ENCODE assay signal across 8 mouse cellular contexts in the genomic region with DNA sequence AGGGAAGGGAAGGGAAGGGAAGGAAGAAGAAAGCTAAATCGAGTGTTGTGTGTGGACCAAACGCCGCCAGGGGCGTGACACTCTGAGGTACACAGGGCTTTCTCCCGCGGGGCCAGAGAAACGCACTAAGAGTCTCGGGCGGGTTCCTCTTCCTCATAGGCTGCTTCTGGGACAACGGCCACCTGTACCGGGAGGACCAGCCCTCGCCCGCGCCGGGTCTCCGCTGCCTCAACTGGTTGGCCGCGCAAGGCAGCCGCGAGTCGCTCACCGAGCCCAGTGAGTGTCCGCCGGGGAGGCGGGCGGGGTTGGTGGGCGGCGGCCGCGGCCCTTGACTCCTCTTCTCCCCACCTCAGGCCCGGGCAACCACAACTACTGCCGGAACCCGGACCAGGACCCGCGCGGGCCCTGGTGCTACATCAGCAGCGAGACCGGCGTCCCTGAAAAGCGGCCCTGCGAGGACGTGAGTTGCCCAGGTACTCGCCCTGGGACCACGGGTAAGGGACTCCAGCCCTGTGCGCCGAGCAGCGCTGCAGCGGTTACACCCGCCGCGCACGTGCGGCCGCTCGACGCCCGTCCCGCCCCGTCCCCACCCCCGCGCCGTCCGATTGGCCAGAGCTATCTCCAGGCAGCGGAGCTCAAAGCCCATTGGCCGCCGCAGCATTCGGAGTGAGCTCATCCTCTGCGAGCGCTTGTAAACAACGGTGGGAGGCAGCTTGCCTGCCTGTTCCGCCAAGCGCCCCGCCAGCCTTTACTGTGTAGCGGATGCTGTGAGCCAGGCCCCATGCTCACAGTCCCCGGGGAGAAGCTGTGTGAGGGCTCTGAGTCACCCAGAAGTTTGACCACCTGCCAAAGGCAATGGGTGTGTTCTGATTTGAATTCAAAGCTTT. TPM values are rescaled to one million over a fixed set of nuclear protein-coding genes. Genes with fewer than 3 reads are reported as not detected.
A peak's percentile ranks its signal among the peaks of the same experiment; 100 is the strongest.
DNase-seq lines count a peak whose midpoint lies in the region; ATAC-seq lines count a peak whose summit lies in the region.

No protein-coding gene starts in this region.

- WGBS in intestine, embryonic 15.5 days = under 1% methylated on average over 72 of the region's 75 CpGs

- H3K27me3 ChIP-seq in intestine, embryonic 15.5 days (replicated peaks) = no peaks in the 10 kb centered on the region

- peaks cover 21% of the 10 kb centered on the region for H3K4me1 ChIP-seq in intestine, embryonic 15.5 days (replicated peaks)

- no peaks in the 10 kb centered on the region for H3K36me3 ChIP-seq in intestine, embryonic 15.5 days

- peak; percentile 97 for ATAC-seq in intestine, embryonic 15.5 days
- peak; percentile 86 for ATAC-seq in megakaryocyte-erythroid progenitor cell, adult 5-6 weeks (replicated peaks; ENCODE audit: low FRiP score, low TSS enrichment, poor library complexity, severe bottlenecking)

- H3K4me2 ChIP-seq in intestine, embryonic 15.5 days (replicated peaks) = peak overlapping the region; percentile 99

- peak overlapping the region; percentile 63 for H3K27ac ChIP-seq in intestine, embryonic 15.5 days

- peak overlapping the region; percentile 45 for H3K9ac ChIP-seq in intestine, embryonic 15.5 days

- intact Hi-C loops in left cerebral cortex, postnatal 14 days (cut with DNase I) = no loop called here

- H3K4me3 ChIP-seq in intestine, embryonic 15.5 days (replicated peaks) = peak overlapping the region; percentile 49

- H3K9me3 ChIP-seq in intestine, embryonic 15.5 days = no peaks in the 10 kb centered on the region

- peak; percentile 83 to 86 for DNase-seq in adrenal gland, adult 18-20 months (ENCODE audit: low spot score in 2 of 2)
- peak; percentile 96 for DNase-seq in embryo, embryonic 11 days
- DNase-seq in gastrocnemius, postnatal 25 days = peak; percentile 96
- peak; percentile 94 to 97 for DNase-seq in left cerebral cortex, postnatal 14 days (ENCODE audit: low spot score in 2 of 2)
- peak; percentile 93 for DNase-seq in right cerebral cortex, postnatal 25 days
- peak; percentile 86 to 94 for DNase-seq in urinary bladder, postnatal 36 days (ENCODE audit: low spot score in 2 of 2)

RNA-seq across cellular contexts. Expression of a gene that starts 1.8 kb away (rescaled TPM):
- 10 to 100 TPM in 1 of 2 experiments, 1 to 10 TPM in 1; 9.1 to 12.0 TPM for total RNA-seq in adrenal gland, adult 18-20 months (2021)
- 10 to 100 TPM; 15.3 to 17.7 TPM for total RNA-seq in gastrocnemius, postnatal 25 days (2021)
- polyA plus RNA-seq in intestine, embryonic 15.5 days (2015; fragmentation: Nextera tagmentation; extraction: Ambion mirVana) = 8.5 and 8.7 TPM in 2 replicates
- total RNA-seq in left cerebral cortex, postnatal 14 days (2021) = 10 to 100 TPM; 25.7 to 26.5 TPM
- 8.3 and 20.5 TPM in 2 replicates for total RNA-seq in megakaryocyte-erythroid progenitor cell, adult 5-6 weeks (2014; fragmentation: Nextera tagmentation)
- 17.5 and 28.1 TPM in 2 replicates for total RNA-seq in megakaryocyte-erythroid progenitor cell, adult 5-6 weeks (2017)

RNA-seq across cellular contexts. Expression of a gene that starts 43.3 kb away (rescaled TPM):
- 10 to 100 TPM; 16.1 to 24.6 TPM for total RNA-seq in adrenal gland, adult 18-20 months (2021)
- total RNA-seq in gastrocnemius, postnatal 25 days (2021) = 1 to 10 TPM; 9.2 to 9.6 TPM
- polyA plus RNA-seq in intestine, embryonic 15.5 days (2015; fragmentation: Nextera tagmentation; extraction: Ambion mirVana) = 34.2 and 36.1 TPM in 2 replicates
- 10 to 100 TPM; 39.6 to 43.0 TPM for total RNA-seq in left cerebral cortex, postnatal 14 days (2021)
- 89.5 and 92.4 TPM in 2 replicates for total RNA-seq in megakaryocyte-erythroid progenitor cell, adult 5-6 weeks (2014; fragmentation: Nextera tagmentation)
- 64.2 and 78.3 TPM in 2 replicates for total RNA-seq in megakaryocyte-erythroid progenitor cell, adult 5-6 weeks (2017)

Comparison
In these comparisons a context has a peak if more than half of its experiments do, and no peak if none do; other contexts are left out.
1. Peak in every context shown above with its lines: DNase-seq, ATAC-seq, H3K4me3 ChIP-seq and H3K27ac ChIP-seq.